Mouse (Mus musculus) neural tube, embryonic 13.5 days (tissue): Measurements from ENCODE around the gene A730071L15Rik. TPM values are rescaled to one million over a fixed set of nuclear protein-coding genes. Genes with fewer than 3 reads are reported as not detected.

Source experiments
- ATAC-seq: fragments of 200-750 bp; cut with Nextera tagmentation; 2 replicates; pipeline ENCODE4 v1.8.0; 2017; ENCODE audit warnings: low read depth, mild to moderate bottlenecking, moderate TSS enrichment, moderate library complexity
- H3K27ac ChIP-seq: fragments of 300-500 bp; sonication (generic); replicated peaks from 2 replicates; pipeline ENCODE4 v1.5.1; 2015; ENCODE audit warnings: moderate library complexity, mild to moderate bottlenecking, inconsistent platforms
- H3K27me3 ChIP-seq: fragments of 300-500 bp; sonication (generic); 2 replicates; pipeline ENCODE4 v1.6.1; 2015; ENCODE audit warnings: mild to moderate bottlenecking, inconsistent platforms
- H3K36me3 ChIP-seq: fragments of 300-500 bp; sonication (generic); 2 replicates; pipeline ENCODE4 v1.6.1; 2015; ENCODE audit warnings: mild to moderate bottlenecking, inconsistent platforms
- H3K4me1 ChIP-seq: fragments of 300-500 bp; sonication (generic); replicated peaks from 2 replicates; pipeline ENCODE4 v1.6.1; 2015; ENCODE audit warnings: inconsistent platforms
- H3K4me2 ChIP-seq: fragments of 300-500 bp; sonication (generic); 2 replicates; pipeline ENCODE4 v1.6.1; 2015; ENCODE audit warnings: inconsistent platforms, mild to moderate bottlenecking, moderate library complexity
- H3K4me3 ChIP-seq: fragments of 300-500 bp; sonication (generic); 2 replicates; pipeline ENCODE4 v1.5.1; 2015; ENCODE audit warnings: mild to moderate bottlenecking, inconsistent platforms
- H3K9ac ChIP-seq: fragments of 300-500 bp; sonication (generic); 2 replicates; pipeline ENCODE4 v1.6.1; 2015; ENCODE audit warnings: moderate library complexity, mild to moderate bottlenecking, inconsistent platforms
- H3K9me3 ChIP-seq: fragments of 300-500 bp; sonication (generic); 2 replicates; pipeline ENCODE4 v1.6.1; 2016; ENCODE audit warnings: inconsistent platforms
- WGBS: fragments of 180-500 bp; shearing (Covaris S2); methylation state at CpG from one replicate; pipeline ENCODE4 v1.1.7; 2015; 5-methylcytosine and 5-hydroxymethylcytosine counted together
- polyA plus RNA-seq: library from polyadenylated mRNA; unstranded; fragments of >200 nt; fragmentation: Nextera tagmentation; extraction: Ambion mirVana; gene quantifications from 2 replicates; pipeline ENCODE4 v1.2.1, GENCODE M21; 2015

A730071L15Rik gene
- polyA plus RNA-seq, 1 experiment from 2014 or later: 0.46 TPM

DNA sequence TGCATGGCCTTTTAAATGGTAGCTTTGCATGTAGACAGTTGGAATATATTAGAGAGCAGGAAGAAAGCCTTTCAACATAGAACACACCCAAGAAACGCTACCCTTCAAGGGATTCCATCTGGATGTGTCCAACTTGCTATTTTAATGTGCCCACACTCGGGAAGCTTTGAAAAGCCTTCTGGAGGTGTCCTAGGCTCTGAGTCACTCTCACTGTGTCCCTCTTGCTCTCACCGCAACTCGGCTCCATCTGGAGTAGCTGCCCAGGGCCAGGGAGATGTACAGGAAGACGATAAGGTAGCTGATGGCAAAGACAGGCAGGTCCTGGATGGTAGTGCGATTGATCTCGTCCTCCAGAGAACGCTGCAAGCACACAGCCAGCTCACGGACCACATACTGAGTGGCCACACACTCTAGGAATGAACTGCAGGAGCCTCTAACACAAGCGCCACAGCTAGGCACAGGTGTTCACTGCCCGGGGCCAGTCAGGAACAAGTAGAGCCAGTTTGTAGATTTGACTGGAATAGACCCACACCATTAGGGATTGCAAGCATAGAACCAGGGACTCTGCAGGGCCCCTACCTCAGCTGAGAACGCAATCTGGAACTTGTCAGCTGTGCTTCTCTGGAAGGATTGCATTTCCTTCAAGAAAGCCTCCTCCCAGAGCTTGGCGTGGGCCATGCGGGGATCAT is 24.9 kb downstream of the A730071L15Rik start:
- no peaks in the 10 kb centered on the region for H3K27me3 ChIP-seq
- no peak overlapping the region for H3K9ac ChIP-seq
- no peak overlapping the region for H3K4me3 ChIP-seq
- H3K4me1 ChIP-seq: no peaks in the 10 kb centered on the region
- ATAC-seq: no peak
- 83% methylated on average over 14 of the region's 14 CpGs for WGBS
- no peak overlapping the region for H3K27ac ChIP-seq
- no peaks in the 10 kb centered on the region for H3K9me3 ChIP-seq
- no peaks in the 10 kb centered on the region for H3K36me3 ChIP-seq
- H3K4me2 ChIP-seq: no peak overlapping the region

- H3K4me3 ChIP-seq: no peak within 1 kb of the TSS
- H3K36me3 ChIP-seq: no peaks in the 10 kb centered on the region
- H3K9me3 ChIP-seq: peaks cover 2% of the 10 kb centered on the region; the same call in 1 of the 2 replicates
- ATAC-seq: no peak
- no peaks in the 10 kb centered on the region for H3K4me1 ChIP-seq
- H3K9ac ChIP-seq: no peak within 1 kb of the TSS
- no peak within 1 kb of the TSS for H3K4me2 ChIP-seq
- 81% methylated on average over 7 of the region's 7 CpGs for WGBS
- no peak within 1 kb of the TSS for H3K27ac ChIP-seq
- H3K27me3 ChIP-seq: no peaks in the 10 kb centered on the region
These were observed 30.2 kb downstream of the A730071L15Rik start, which contains the start of gene Npc1l1 for GRCm38 (mm10) chr11:6230012-6230411. Gene Npc1l1, minus strand, starts transcription at chr11:6230143.

DNA sequence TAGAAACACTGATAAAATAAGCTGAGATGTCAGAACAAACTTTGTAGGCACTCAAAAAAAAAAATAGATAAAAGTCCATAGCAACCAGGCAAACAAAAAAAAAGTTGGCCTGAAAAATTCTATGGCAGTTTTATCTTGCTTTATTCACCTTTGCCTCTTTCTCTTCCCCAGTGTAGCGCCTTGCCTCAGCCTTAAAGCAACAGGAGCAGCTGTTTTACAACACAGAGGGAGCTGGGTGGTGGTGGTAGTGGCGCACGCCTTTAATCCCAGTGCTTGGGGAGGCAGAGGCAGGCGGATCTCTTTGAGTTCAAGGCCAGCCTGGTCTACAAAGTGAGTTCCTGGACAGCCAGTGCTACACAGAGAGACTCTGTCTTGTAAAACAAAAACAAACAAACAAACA is 33.2 kb downstream of the A730071L15Rik start:
- no peak overlapping the region for H3K27ac ChIP-seq
- WGBS: 94% methylated on average over 4 of the region's 4 CpGs
- no peak for ATAC-seq

DNA sequence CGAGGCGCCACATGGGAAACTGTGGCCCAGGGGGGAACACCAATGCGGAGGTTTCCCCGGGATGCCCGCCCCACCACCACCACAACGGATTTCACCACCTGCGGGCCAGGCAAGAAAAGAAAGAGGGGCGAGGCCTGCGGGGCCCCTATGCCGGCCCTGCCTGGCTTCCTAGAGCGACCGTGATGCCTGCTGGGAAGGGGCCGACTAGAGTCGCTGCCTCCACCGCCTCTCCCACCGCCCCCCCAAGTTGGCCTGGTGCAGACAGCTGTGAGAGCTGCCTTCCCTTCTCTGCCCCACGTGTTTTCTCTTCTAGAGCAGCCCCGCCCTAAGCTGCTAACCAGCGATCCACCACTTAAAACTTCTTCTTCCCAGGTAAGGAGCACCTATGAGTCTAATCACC is 44.9 kb downstream of the A730071L15Rik start:
- Histone ChIP-seq H3K4me3 (no peak overlapping the region), H3K27me3 (no peaks in the 10 kb centered on the region), H3K9ac (no peak overlapping the region), H3K9me3 (no peaks in the 10 kb centered on the region), H3K4me2 (no peak overlapping the region), H3K36me3 (no peaks in the 10 kb centered on the region), H3K4me1 (no peaks in the 10 kb centered on the region), H3K27ac (no peak overlapping the region)
- no peak for ATAC-seq
- 45% methylated on average over 19 of the region's 19 CpGs for whole genome bisulfite sequencing

More for the DNA sequence above, 33.2 kb downstream of the A730071L15Rik start:
- no peaks in the 10 kb centered on the region for H3K36me3 ChIP-seq
- H3K27me3 ChIP-seq: no peaks in the 10 kb centered on the region
- H3K9ac ChIP-seq: no peak overlapping the region
- H3K4me2 ChIP-seq: no peak overlapping the region
- no peaks in the 10 kb centered on the region for H3K4me1 ChIP-seq
- H3K9me3 ChIP-seq: peaks cover 13% of the 10 kb centered on the region
- no peak overlapping the region for H3K4me3 ChIP-seq

Other genes starting within 250 kb of the A730071L15Rik start
- gene Gck, start 249.9 kb upstream of the A730071L15Rik start, polyA plus RNA-seq: 3.0 and 3.3 TPM in 2 replicates
- gene Ykt6, start 244.3 kb upstream of the A730071L15Rik start, polyA plus RNA-seq: 68.9 and 71.2 TPM in 2 replicates
- gene Camk2b, start 133.7 kb upstream of the A730071L15Rik start, polyA plus RNA-seq: 55.6 and 55.8 TPM in 2 replicates
- 53.9 and 56.4 TPM in 2 replicates for gene Nudcd3, start 386 bp downstream of the A730071L15Rik start, polyA plus RNA-seq
- not detected in 2 replicates for gene Npc1l1, start 30.1 kb downstream of the A730071L15Rik start, polyA plus RNA-seq
- 69.3 and 69.4 TPM in 2 replicates for gene Ddx56, start 67.7 kb downstream of the A730071L15Rik start, polyA plus RNA-seq
- gene Tmed4, start 74.8 kb downstream of the A730071L15Rik start, polyA plus RNA-seq: 131 and 137 TPM in 2 replicates
- gene Ogdh, start 91.6 kb downstream of the A730071L15Rik start, polyA plus RNA-seq: 101 and 102 TPM in 2 replicates
- 21.1 and 25.8 TPM in 2 replicates for gene Zmiz2, start 189.0 kb downstream of the A730071L15Rik start, polyA plus RNA-seq
- 4,471 and 4,554 TPM in 2 replicates for gene Ppia, start 215.4 kb downstream of the A730071L15Rik start, polyA plus RNA-seq
- 342 and 380 TPM in 2 replicates for gene H2afv, start 244.4 kb downstream of the A730071L15Rik start, polyA plus RNA-seq